Mouse (Mus musculus) forebrain, embryonic 11.5 days (tissue): ENCODE measurements around the gene Dnajc4. TPM values are rescaled to one million over a fixed set of nuclear protein-coding genes. Genes with fewer than 3 reads are reported as not detected.

Source experiments
- ATAC-seq: fragments of 200-750 bp; cut with Nextera tagmentation; replicated peaks from 2 replicates; pipeline ENCODE4 v1.8.0; 2017; ENCODE audit warnings: moderate TSS enrichment; ENCODE audit not compliant: low FRiP score
- DNase-seq: peaks from one replicate; pipeline ENCODE4 v3.0.0-alpha.2; 2017; ENCODE audit warnings: low spot score
- H3K27ac ChIP-seq: fragments of 300-500 bp; sonication (generic); 2 replicates; pipeline ENCODE4 v1.5.1; 2014; ENCODE audit warnings: low read depth, low read length
- H3K27me3 ChIP-seq: fragments of 300-500 bp; sonication (generic); 2 replicates; pipeline ENCODE4 v1.6.1; 2014; ENCODE audit warnings: mild to moderate bottlenecking, low read length, mixed read lengths; ENCODE audit not compliant: control insufficient read depth, insufficient read depth
- H3K36me3 ChIP-seq: fragments of 300-500 bp; sonication (generic); 2 replicates; pipeline ENCODE4 v1.6.1; 2014; ENCODE audit warnings: mild to moderate bottlenecking, low read length, moderate library complexity, mixed read lengths; ENCODE audit not compliant: control insufficient read depth, insufficient read depth
- H3K4me1 ChIP-seq: fragments of 300-500 bp; sonication (generic); replicated peaks from 2 replicates; pipeline ENCODE4 v1.6.1; 2014; ENCODE audit warnings: low read length, mixed read lengths; ENCODE audit not compliant: control insufficient read depth, insufficient read depth
- H3K4me2 ChIP-seq: fragments of 300-500 bp; sonication (generic); 2 replicates; pipeline ENCODE4 v1.6.1; 2014; ENCODE audit warnings: low read depth, mild to moderate bottlenecking, low read length, moderate library complexity, mixed read lengths; ENCODE audit not compliant: severe bottlenecking
- H3K4me3 ChIP-seq: fragments of 300-500 bp; sonication (generic); 2 replicates; pipeline ENCODE4 v1.5.1; 2014; ENCODE audit warnings: low read depth, low read length
- H3K9ac ChIP-seq: fragments of 300-500 bp; sonication (generic); 2 replicates; pipeline ENCODE4 v1.6.1; 2014; ENCODE audit warnings: low read length
- H3K9me3 ChIP-seq: fragments of 300-500 bp; sonication (generic); 2 replicates; pipeline ENCODE4 v1.6.1; 2016; ENCODE audit warnings: low read length, mixed read lengths; ENCODE audit not compliant: control insufficient read depth
- WGBS: fragments of 180-500 bp; shearing (Covaris S2); extraction: QIAGEN DNeasy Blood & Tissue Kit; methylation state at CpG from one replicate; pipeline ENCODE4 v1.1.7; 2014; 5-methylcytosine and 5-hydroxymethylcytosine counted together
- polyA plus RNA-seq: library from polyadenylated mRNA; unstranded; fragments of >200 nt; fragmentation: Nextera tagmentation; extraction: Ambion mirVana; gene quantifications from 2 replicates; pipeline ENCODE4 v1.2.1, GENCODE M21; 2014

Gene Dnajc4
- polyA plus RNA-seq, 1 experiment from 2014 or later: 14.5 TPM

- no peaks in the 10 kb centered on the region for H3K9me3 ChIP-seq
- DNase-seq (no peak), ATAC-seq (no peak)
- no peaks in the 10 kb centered on the region for H3K27me3 ChIP-seq
- H3K27ac ChIP-seq: no peak within 1 kb of the TSS
- no peaks in the 10 kb centered on the region for H3K4me1 ChIP-seq
- peaks cover 17% of the 10 kb centered on the region for H3K36me3 ChIP-seq
- H3K4me3 ChIP-seq: no peak within 1 kb of the TSS
- H3K9ac ChIP-seq: no peak within 1 kb of the TSS
- no peak within 1 kb of the TSS for H3K4me2 ChIP-seq
- WGBS: 91% methylated on average over 5 of the region's 5 CpGs
Measured at GRCm38 (mm10) chr19:7019191-7019590, 26.8 kb upstream of the Dnajc4 start, which contains the start of gene Fermt3. Gene Fermt3 (minus strand): TSS chr19:7019469.

DNA sequence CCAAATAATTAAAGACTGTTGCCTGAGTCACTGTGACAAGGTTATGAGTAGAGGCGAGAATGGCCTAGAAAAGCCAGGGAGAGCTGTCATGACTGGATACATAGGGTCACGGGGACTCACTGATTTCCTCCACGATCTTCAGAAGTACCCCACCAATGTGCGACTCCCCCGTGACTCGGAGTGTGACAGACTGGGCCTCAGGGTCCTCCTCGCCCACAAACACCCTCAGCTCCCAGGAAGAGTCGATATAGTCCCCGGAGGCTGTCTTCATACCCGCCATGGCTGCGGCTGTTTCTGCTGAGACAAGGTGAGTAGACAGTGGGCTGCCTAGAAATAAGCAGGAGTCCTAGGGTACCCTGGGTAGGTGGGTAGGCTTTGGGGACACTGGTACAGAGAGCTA is 26.2 kb upstream of the Dnajc4 start:
- no peaks in the 10 kb centered on the region for H3K9me3 ChIP-seq
- no peak overlapping the region for H3K4me3 ChIP-seq
- no peak overlapping the region for H3K27ac ChIP-seq
- no peak for ATAC-seq
- DNase-seq: no peak
- no peaks in the 10 kb centered on the region for H3K4me1 ChIP-seq
- no peaks in the 10 kb centered on the region for H3K27me3 ChIP-seq
- H3K36me3 ChIP-seq: peaks cover 15% of the 10 kb centered on the region
- no peak overlapping the region for H3K9ac ChIP-seq
- 94% methylated on average over 11 of the region's 11 CpGs for WGBS
- no peak overlapping the region for H3K4me2 ChIP-seq

GRCm38 (mm10) chr19:7017541-7018457 is 25.4 kb upstream of the Dnajc4 start:
- H3K4me2 ChIP-seq: no peak overlapping the region
- no peak for DNase-seq
- H3K9ac ChIP-seq: no peak overlapping the region
- H3K27me3 ChIP-seq: no peaks in the 10 kb centered on the region
- H3K4me1 ChIP-seq: no peaks in the 10 kb centered on the region
- H3K9me3 ChIP-seq: no peaks in the 10 kb centered on the region
- 89% methylated on average over 12 of the region's 12 CpGs for WGBS
- ATAC-seq: no peak
- peaks cover 15% of the 10 kb centered on the region for H3K36me3 ChIP-seq
- H3K27ac ChIP-seq: no peak overlapping the region
- no peak overlapping the region for H3K4me3 ChIP-seq

GRCm38 (mm10) chr19:7014481-7015135 is 22.2 kb upstream of the Dnajc4 start:
- no peak overlapping the region for H3K27ac ChIP-seq
- H3K4me2 ChIP-seq: no peak overlapping the region
- DNase-seq (no peak), ATAC-seq (no peak)
- no peaks in the 10 kb centered on the region for H3K4me1 ChIP-seq
- H3K9ac ChIP-seq: no peak overlapping the region
- no peaks in the 10 kb centered on the region for H3K9me3 ChIP-seq
- no peaks in the 10 kb centered on the region for H3K27me3 ChIP-seq
- 95% methylated on average over 20 of the region's 20 CpGs for WGBS
- H3K4me3 ChIP-seq: no peak overlapping the region
- peaks cover 4% of the 10 kb centered on the region; the same call in 1 of the 2 replicates for H3K36me3 ChIP-seq

DNA sequence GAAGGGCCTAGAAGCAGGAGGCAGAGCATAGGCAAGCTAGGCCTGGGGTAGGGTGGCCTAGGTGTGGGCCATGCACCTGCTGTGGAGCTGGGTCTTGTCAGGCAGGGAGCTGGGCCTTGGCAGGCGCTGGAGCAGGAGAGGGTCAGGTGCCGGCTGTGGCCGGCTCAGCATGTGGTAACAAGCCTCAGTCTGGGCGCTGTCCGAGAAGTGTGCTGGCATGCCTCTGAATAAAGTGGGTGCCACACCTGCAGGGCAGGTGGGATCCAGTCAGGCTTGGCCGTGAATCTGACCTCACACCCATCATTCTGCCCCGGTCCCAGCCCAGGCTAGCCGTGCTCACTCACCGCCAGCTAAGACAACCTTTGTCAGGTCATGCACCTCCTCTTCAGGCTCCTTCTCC is 21.6 kb upstream of the Dnajc4 start:
- H3K4me1 ChIP-seq: no peaks in the 10 kb centered on the region
- WGBS: 86% methylated on average over 9 of the region's 9 CpGs

GRCm38 (mm10) chr19:7012426-7012825 is 20.1 kb upstream of the Dnajc4 start:
- no peak overlapping the region for H3K27ac ChIP-seq
- no peaks in the 10 kb centered on the region for H3K4me1 ChIP-seq
- ATAC-seq (no peak), DNase-seq (no peak)
- H3K4me2 ChIP-seq: no peak overlapping the region
- no peaks in the 10 kb centered on the region for H3K36me3 ChIP-seq
- H3K4me3 ChIP-seq: no peak overlapping the region
- no peak overlapping the region for H3K9ac ChIP-seq
- no peaks in the 10 kb centered on the region for H3K9me3 ChIP-seq
- no peaks in the 10 kb centered on the region for H3K27me3 ChIP-seq
- WGBS: 79% methylated on average over 4 of the region's 4 CpGs

More for the DNA sequence above, 21.6 kb upstream of the Dnajc4 start:
- no peaks in the 10 kb centered on the region for H3K9me3 ChIP-seq
- no peaks in the 10 kb centered on the region for H3K27me3 ChIP-seq
- no peak overlapping the region for H3K9ac ChIP-seq
- H3K4me2 ChIP-seq: no peak overlapping the region
- H3K4me3 ChIP-seq: no peak overlapping the region
- H3K27ac ChIP-seq: no peak overlapping the region
- no peak for DNase-seq
- ATAC-seq: no peak
- H3K36me3 ChIP-seq: peaks cover 4% of the 10 kb centered on the region; the same call in 1 of the 2 replicates

DNA sequence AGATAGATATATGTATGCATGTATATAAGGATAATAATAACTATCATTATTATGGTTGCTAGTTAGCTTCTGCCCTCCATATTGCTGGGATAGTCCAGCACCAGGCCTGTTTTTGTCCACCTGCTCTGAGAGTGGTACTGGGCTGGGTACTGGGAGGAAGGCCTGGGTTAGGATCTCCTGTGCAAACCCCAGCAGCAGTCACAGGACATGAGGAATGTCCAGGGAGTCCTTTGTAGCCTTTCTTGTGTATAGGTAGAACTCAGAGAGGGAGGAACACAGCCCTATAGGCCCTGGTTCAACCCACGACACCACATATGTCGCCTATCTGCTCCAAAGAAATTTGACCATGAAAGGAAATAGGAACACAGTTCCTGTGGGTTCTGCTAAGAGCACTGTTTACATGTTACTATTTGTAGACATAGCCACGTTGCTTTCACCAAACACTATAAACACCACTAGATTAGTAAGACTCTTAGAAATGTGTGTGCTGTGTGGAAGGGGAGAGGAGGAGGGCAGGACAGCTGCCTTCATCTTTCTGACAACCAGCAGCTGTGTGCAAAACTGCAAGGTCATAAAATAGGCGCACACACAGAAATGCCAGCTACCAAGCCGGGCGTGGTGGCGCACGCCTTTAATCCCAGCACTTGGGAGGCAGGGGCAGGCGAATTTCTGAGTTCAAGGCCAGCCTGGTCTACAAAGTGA is 14.7 kb upstream of the Dnajc4 start:
- Histone ChIP-seq H3K4me3 (no peak overlapping the region), H3K4me2 (no peak overlapping the region), H3K4me1 (no peaks in the 10 kb centered on the region), H3K27ac (no peak overlapping the region), H3K9me3 (no peaks in the 10 kb centered on the region), H3K27me3 (no peaks in the 10 kb centered on the region), H3K36me3 (no peaks in the 10 kb centered on the region), H3K9ac (no peak overlapping the region)
- 92% methylated on average over 9 of the region's 9 CpGs for WGBS
- no peak for ATAC-seq
- no peak for DNase-seq

DNA sequence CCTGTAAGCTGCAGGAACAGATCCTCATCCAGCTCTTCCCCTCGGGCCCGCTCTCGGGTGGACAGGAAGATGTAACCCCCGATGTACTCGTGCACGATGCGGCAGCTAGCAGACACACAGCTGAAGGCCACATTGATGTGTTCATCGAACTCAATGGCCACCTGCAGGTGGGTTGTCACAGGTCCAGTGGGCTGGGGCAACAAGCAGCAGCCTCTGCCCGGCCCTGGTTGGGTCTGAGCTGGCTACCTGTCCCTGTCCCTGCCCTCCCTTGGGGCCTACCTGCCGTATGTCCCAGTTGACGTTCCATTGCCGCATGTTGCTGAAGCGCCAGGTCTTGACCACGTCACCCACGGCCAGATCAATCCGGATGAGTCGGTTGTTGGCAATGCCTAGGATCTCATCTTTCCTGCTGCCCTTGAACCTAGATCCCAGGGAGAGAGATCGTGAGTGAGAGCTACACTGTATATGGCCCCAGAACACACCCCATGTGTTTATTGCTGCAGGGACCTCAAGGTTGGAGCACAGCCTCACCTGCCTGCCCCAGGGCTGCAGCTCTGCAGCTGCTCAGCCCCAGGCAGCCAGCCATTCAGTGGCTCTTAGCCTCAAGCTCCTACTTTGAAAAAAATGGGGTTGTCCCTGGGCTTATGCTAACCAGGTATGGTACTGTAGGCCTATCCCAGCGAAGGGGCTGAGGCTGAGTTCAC is 7.1 kb upstream of the Dnajc4 start:
- DNase-seq (no peak), ATAC-seq (no peak)
- H3K36me3 ChIP-seq: no peaks in the 10 kb centered on the region; the same call in 1 of the 2 replicates
- H3K27ac ChIP-seq: no peak overlapping the region
- H3K9me3 ChIP-seq: no peaks in the 10 kb centered on the region
- H3K4me3 ChIP-seq: no peak overlapping the region
- no peaks in the 10 kb centered on the region for H3K27me3 ChIP-seq
- no peak overlapping the region for H3K4me2 ChIP-seq
- 94% methylated on average over 19 of the region's 19 CpGs for WGBS
- H3K4me1 ChIP-seq: peaks cover 12% of the 10 kb centered on the region
- no peak overlapping the region for H3K9ac ChIP-seq
